Mouse (Mus musculus) olfactory bulb, adult 2 months (tissue): ENCODE measurements around the gene Catsperz.

Experiments
- CTCF ChIP-seq: fragments of 200-500 bp; IDR thresholded peaks from 2 replicates; pipeline ENCODE4 v1.5.1; 2012; ENCODE audit warnings: low read depth, mild to moderate bottlenecking, low read length, moderate library complexity; ENCODE audit not compliant: insufficient read depth
- POLR2A ChIP-seq: fragments of 200-500 bp; IDR thresholded peaks from 2 replicates; pipeline ENCODE4 v1.6.1; 2012; ENCODE audit warnings: mild to moderate bottlenecking, low read depth, low read length, moderate library complexity; ENCODE audit not compliant: insufficient read depth

DNA sequence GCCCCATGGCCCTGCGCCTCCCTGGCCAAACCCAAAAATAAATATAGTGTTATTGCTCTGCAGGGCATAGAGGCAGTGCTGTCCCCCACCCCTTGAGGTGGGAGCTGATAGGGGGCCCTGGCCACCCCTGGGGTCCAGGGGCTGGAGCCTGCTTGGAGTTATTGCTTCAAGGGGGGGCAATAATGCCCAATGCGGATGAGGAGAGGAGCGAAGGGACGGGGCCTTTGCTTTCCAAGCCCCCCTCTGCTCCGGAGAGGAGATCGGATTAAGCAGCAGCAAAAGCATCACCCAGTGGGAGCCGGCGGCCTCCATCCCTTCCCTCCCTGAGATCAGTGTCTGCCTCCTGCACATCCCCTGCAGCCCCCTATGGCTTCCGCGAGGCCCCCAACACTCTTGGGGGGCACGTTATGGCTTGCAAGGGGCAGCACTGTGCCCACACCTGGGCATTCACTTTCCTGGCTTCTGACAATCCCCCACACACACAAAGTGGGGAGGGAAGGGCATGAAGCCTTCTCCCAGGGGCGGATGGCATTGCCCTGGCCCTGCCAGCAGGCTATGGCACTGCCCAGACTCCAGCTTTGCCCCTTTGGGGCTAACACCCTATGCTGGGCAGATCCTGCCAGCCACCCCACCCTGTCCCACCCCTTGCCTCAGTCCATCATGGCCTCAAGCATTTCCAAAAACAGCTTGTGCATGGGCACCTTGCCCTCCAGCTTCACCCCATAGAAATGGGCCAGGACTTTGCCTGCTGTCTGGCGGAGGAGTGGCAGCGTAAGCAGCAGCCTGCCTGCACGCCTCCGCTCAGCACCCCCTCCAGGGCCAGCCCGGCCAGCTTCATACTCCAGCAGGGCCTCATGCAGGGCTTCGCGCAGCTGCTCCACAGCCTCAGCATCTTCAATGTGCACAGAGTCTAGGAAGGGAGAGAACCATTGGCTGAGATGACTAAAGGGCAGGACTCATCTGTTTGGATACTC, 13.8 kb downstream of the Catsperz start:
- TF ChIP-seq POLR2A (no peak), CTCF (no peak)
